Mouse (Mus musculus): Measurements from ENCODE around the gene Smarcc2. TPM values are rescaled to one million over a fixed set of nuclear protein-coding genes. Genes with fewer than 3 reads are reported as not detected.
"Not testable (repeated sequence)": the region's sequence is repeated elsewhere in the genome, so short reads cannot be mapped to it uniquely, and the experiment has no call there.

The Smarcc2 gene
- polyA plus RNA-seq, 1 experiment = 48.4 TPM

- Histone ChIP-seq H3K79me2 (ENCODE audit: control insufficient read depth, insufficient read depth) (peaks cover 61% of the 10 kb centered on the region), H3K79me3 (ENCODE audit: low read depth) (peaks cover 40% of the 10 kb centered on the region), H3K4me3 (ENCODE audit: insufficient read depth, poor library complexity, severe bottlenecking) (peak overlapping the region; percentile 97), H3K27me3 (ENCODE audit: control insufficient read depth, insufficient read depth, insufficient read length) (no peaks in the 10 kb centered on the region), H3K36me3 (ENCODE audit: control insufficient read depth, insufficient read depth) (peaks cover 54% of the 10 kb centered on the region), H3ac (ENCODE audit: control insufficient read depth, insufficient read length, low read depth) (peak overlapping the region; percentile 79)
- TF ChIP-seq MAX (IDR thresholded peaks at IDR 0.05) = no peak
Measured at GRCm38 (mm10) chr10:128491495-128491894, 32.4 kb downstream of the Smarcc2 start.

- Histone ChIP-seq H3K79me3 (ENCODE audit: low read depth) (peaks cover 40% of the 10 kb centered on the region), H3K4me3 (ENCODE audit: insufficient read depth, poor library complexity, severe bottlenecking) (peak overlapping the region; percentile 97), H3K36me3 (ENCODE audit: control insufficient read depth, insufficient read depth) (peaks cover 50% of the 10 kb centered on the region), H3ac (ENCODE audit: control insufficient read depth, insufficient read length, low read depth) (peak overlapping the region; percentile 79), H3K79me2 (ENCODE audit: control insufficient read depth, insufficient read depth) (peaks cover 61% of the 10 kb centered on the region)
- H3K27me3 ChIP-seq (ENCODE audit: control insufficient read depth, insufficient read depth, insufficient read length) = not testable (repeated sequence)
Measured at GRCm38 (mm10) chr10:128492051-128492450, 33.0 kb downstream of the Smarcc2 start.

GRCm38 (mm10) chr10:128492633-128493311, 33.7 kb downstream of the Smarcc2 start:
- TF ChIP-seq CEBPB (IDR thresholded peaks at IDR 0.05; ENCODE audit: low read depth) = no peak
- no peak for TF ChIP-seq MYOG (IDR thresholded peaks at IDR 0.05; ENCODE audit: control insufficient read depth, extremely low read depth, insufficient read length)
- H3K27me3 ChIP-seq (ENCODE audit: control insufficient read depth, insufficient read depth, insufficient read length) = no peaks in the 10 kb centered on the region
- H3K36me3 ChIP-seq (ENCODE audit: control insufficient read depth, insufficient read depth) = peaks cover 44% of the 10 kb centered on the region
- H3K4me3 ChIP-seq (ENCODE audit: insufficient read depth, poor library complexity, severe bottlenecking) = peak overlapping the region; percentile 97
- peaks cover 40% of the 10 kb centered on the region for H3K79me3 ChIP-seq (ENCODE audit: low read depth)
- peak overlapping the region; percentile 79 for H3ac ChIP-seq (ENCODE audit: control insufficient read depth, insufficient read length, low read depth)
- H3K79me2 ChIP-seq (ENCODE audit: control insufficient read depth, insufficient read depth) = peaks cover 61% of the 10 kb centered on the region

GRCm38 (mm10) chr10:128493319-128493694, 34.3 kb downstream of the Smarcc2 start:
- Histone ChIP-seq H3K36me3 (ENCODE audit: control insufficient read depth, insufficient read depth) (peaks cover 42% of the 10 kb centered on the region), H3ac (ENCODE audit: control insufficient read depth, insufficient read length, low read depth) (peak overlapping the region; percentile 79), H3K27me3 (ENCODE audit: control insufficient read depth, insufficient read depth, insufficient read length) (no peaks in the 10 kb centered on the region), H3K4me3 (ENCODE audit: insufficient read depth, poor library complexity, severe bottlenecking) (peak overlapping the region; percentile 97), H3K79me3 (ENCODE audit: low read depth) (peaks cover 40% of the 10 kb centered on the region), H3K79me2 (ENCODE audit: control insufficient read depth, insufficient read depth) (peaks cover 61% of the 10 kb centered on the region)
- TF ChIP-seq USF1 (IDR thresholded peaks at IDR 0.05; ENCODE audit: low read depth) = no peak
- TF ChIP-seq FOSL1 (IDR thresholded peaks at IDR 0.05; ENCODE audit: insufficient read depth, low read length, poor library complexity, severe bottlenecking) = no peak
- TF ChIP-seq CEBPB (IDR thresholded peaks at IDR 0.05; ENCODE audit: low read depth) = no peak
- TF ChIP-seq MYOG (IDR thresholded peaks at IDR 0.05; ENCODE audit: control insufficient read depth, extremely low read depth, insufficient read length) = no peak
- TF ChIP-seq MAX (IDR thresholded peaks at IDR 0.05) = no peak
- no peak for TF ChIP-seq MYOD1 (IDR thresholded peaks at IDR 0.05; ENCODE audit: control insufficient read depth, insufficient read length, low read depth)
- TF ChIP-seq CTCF (IDR thresholded peaks at IDR 0.05; ENCODE audit: control insufficient read depth, insufficient read depth, insufficient read length) = no peak

- H3K4me3 ChIP-seq (ENCODE audit: insufficient read depth, poor library complexity, severe bottlenecking) = peak within 1 kb of the TSS; percentile 97
- peaks cover 61% of the 10 kb centered on the region for H3K79me2 ChIP-seq (ENCODE audit: control insufficient read depth, insufficient read depth)
- peak within 1 kb of the TSS; percentile 94 for H3ac ChIP-seq (ENCODE audit: control insufficient read depth, insufficient read length, low read depth)
- H3K27me3 ChIP-seq (ENCODE audit: control insufficient read depth, insufficient read depth, insufficient read length) = no peaks in the 10 kb centered on the region
- peaks cover 35% of the 10 kb centered on the region for H3K36me3 ChIP-seq (ENCODE audit: control insufficient read depth, insufficient read depth)
- H3K79me3 ChIP-seq (ENCODE audit: low read depth) = peaks cover 40% of the 10 kb centered on the region
- TF ChIP-seq MYOG (IDR thresholded peaks at IDR 0.05; ENCODE audit: control insufficient read depth, extremely low read depth, insufficient read length) (no peak), CTCF (IDR thresholded peaks at IDR 0.05; ENCODE audit: control insufficient read depth, insufficient read depth, insufficient read length) (peak; percentile 63), MYOD1 (IDR thresholded peaks at IDR 0.05; ENCODE audit: control insufficient read depth, insufficient read length, low read depth) (no peak), FOSL1 (IDR thresholded peaks at IDR 0.05; ENCODE audit: insufficient read depth, low read length, poor library complexity, severe bottlenecking) (no peak), CEBPB (IDR thresholded peaks at IDR 0.05; ENCODE audit: low read depth) (no peak), USF1 (IDR thresholded peaks at IDR 0.05; ENCODE audit: low read depth) (no peak)
Measured at GRCm38 (mm10) chr10:128493695-128494666, 34.9 kb downstream of the Smarcc2 start, which contains the start of gene Myl6. TSS of gene Myl6 (minus strand) at chr10:128494145.

GRCm38 (mm10) chr10:128494667-128495245, 35.7 kb downstream of the Smarcc2 start:
- peaks cover 61% of the 10 kb centered on the region for H3K79me2 ChIP-seq (ENCODE audit: control insufficient read depth, insufficient read depth)
- no peak for TF ChIP-seq CTCF (IDR thresholded peaks at IDR 0.05; ENCODE audit: control insufficient read depth, insufficient read depth, insufficient read length)
- no peak for TF ChIP-seq CEBPB (IDR thresholded peaks at IDR 0.05; ENCODE audit: low read depth)
- TF ChIP-seq MYOG (IDR thresholded peaks at IDR 0.05; ENCODE audit: control insufficient read depth, extremely low read depth, insufficient read length) = no peak
- no peak for TF ChIP-seq MAX (IDR thresholded peaks at IDR 0.05)
- no peak for TF ChIP-seq MYOD1 (IDR thresholded peaks at IDR 0.05; ENCODE audit: control insufficient read depth, insufficient read length, low read depth)
- TF ChIP-seq USF1 (IDR thresholded peaks at IDR 0.05; ENCODE audit: low read depth) = no peak
- no peak for TF ChIP-seq FOSL1 (IDR thresholded peaks at IDR 0.05; ENCODE audit: insufficient read depth, low read length, poor library complexity, severe bottlenecking)
- H3ac ChIP-seq (ENCODE audit: control insufficient read depth, insufficient read length, low read depth) = peak overlapping the region; percentile 94
- H3K79me3 ChIP-seq (ENCODE audit: low read depth) = peaks cover 40% of the 10 kb centered on the region
- H3K4me3 ChIP-seq (ENCODE audit: insufficient read depth, poor library complexity, severe bottlenecking) = peak overlapping the region; percentile 97
- no peaks in the 10 kb centered on the region for H3K27me3 ChIP-seq (ENCODE audit: control insufficient read depth, insufficient read depth, insufficient read length)
- H3K36me3 ChIP-seq (ENCODE audit: control insufficient read depth, insufficient read depth) = peaks cover 28% of the 10 kb centered on the region

Measured in C2C12 (cell line).